Mouse (Mus musculus): ENCODE results near the gene Cldn34b4.

Gene Cldn34b4

GRCm38 (mm10) chrX:76393050-76393449 lies at the start of gene Cldn34b4:
Gene Cldn34b4, plus strand, starts transcription at chrX:76393350.
- no peak for DNase-seq (ENCODE audit: low spot score in 2 of 2)

Measured in spleen, postnatal 10 days (tissue).